Mouse (Mus musculus) CH12.LX (cell line): Measurements from ENCODE around the gene Cryzl1. TPM values are rescaled to one million over a fixed set of nuclear protein-coding genes. Genes with fewer than 3 reads are reported as not detected.

Experiments used
- DNase-seq: peaks from one replicate; pipeline ENCODE4 v3.0.0-alpha.2; 2013; ENCODE audit errors: extremely low read depth
- H3K27ac ChIP-seq: 2 replicates; pipeline ENCODE4 v1.5.1; 2012; ENCODE audit warnings: low read depth, mild to moderate bottlenecking, control low read depth, moderate library complexity; ENCODE audit not compliant: insufficient read depth
- H3K27me3 ChIP-seq: replicated peaks from 2 replicates; pipeline ENCODE3; 2012; ENCODE audit warnings: inconsistent platforms
- H3K36me3 ChIP-seq, 2 experiments: replicated peaks in 1 of 2; 2 replicates each; pipeline versions ENCODE3 to v1.6.1; 2012; ENCODE audit warnings: inconsistent platforms in 1 of 2, low read length in 1 of 2, mild to moderate bottlenecking in 1 of 2, mixed read lengths in 1 of 2, moderate library complexity in 1 of 2; ENCODE audit not compliant: control insufficient read depth in 1 of 2, insufficient read depth in 1 of 2
- H3K4me1 ChIP-seq, 2 experiments: 2 replicates each; pipeline ENCODE4 v1.6.1; 2012; ENCODE audit warnings: inconsistent platforms in 1 of 2, moderate library complexity in 1 of 2; ENCODE audit not compliant: insufficient read depth in 2 of 2, control insufficient read depth in 1 of 2
- H3K4me2 ChIP-seq: 2 replicates; pipeline ENCODE4 v1.6.1; 2012; ENCODE audit warnings: low read depth, mild to moderate bottlenecking, control low read depth; ENCODE audit not compliant: poor library complexity, insufficient read depth, severe bottlenecking
- H3K4me3 ChIP-seq, 3 experiments: fragments of 150-350 bp in 1 of 3; sonication (generic) in 1 of 3; replicated peaks in 1 of 3; 2 replicates each; pipeline versions ENCODE3 to v1.5.1; 2011 to 2012; ENCODE audit warnings: low read depth in 2 of 3, low read length in 2 of 3, mild to moderate bottlenecking in 2 of 3, moderate library complexity in 2 of 3, control low read depth in 1 of 3, improper control_type of control experiment in 1 of 3, inconsistent platforms in 1 of 3, mixed read lengths in 1 of 3; ENCODE audit not compliant: poor library complexity in 1 of 3
- H3K79me2 ChIP-seq: replicated peaks from 2 replicates; pipeline ENCODE4 v1.6.1; 2012; ENCODE audit warnings: mild to moderate bottlenecking, moderate library complexity; ENCODE audit not compliant: control insufficient read depth, poor library complexity, insufficient read depth, severe bottlenecking; ENCODE audit errors: extremely low read depth
- H3K9ac ChIP-seq: 2 replicates; pipeline ENCODE4 v1.6.1; 2012; ENCODE audit warnings: low read depth, mild to moderate bottlenecking, control low read depth, moderate library complexity; ENCODE audit not compliant: insufficient read depth
- H3K9me3 ChIP-seq: replicated peaks from 2 replicates; pipeline ENCODE3; 2012; ENCODE audit warnings: low read length, inconsistent platforms, mixed read lengths
- BHLHE40 ChIP-seq: IDR thresholded peaks from 2 replicates; pipeline ENCODE4 v1.6.1; 2011; ENCODE audit warnings: mild to moderate bottlenecking, low read depth, low read length, improper control_type of control experiment
- CHD1 ChIP-seq: IDR thresholded peaks from 2 replicates; pipeline ENCODE4 v1.6.1; 2012; ENCODE audit warnings: low read depth, low read length, improper control_type of control experiment, inconsistent platforms
- CHD2 ChIP-seq: IDR thresholded peaks from 2 replicates; pipeline ENCODE4 v1.6.1; 2011; ENCODE audit warnings: low read length, improper control_type of control experiment
- CTCF ChIP-seq, 2 experiments: IDR thresholded peaks in 1 of 2; conservative IDR thresholded peaks in 1 of 2; 2 replicates each; pipeline ENCODE4 v1.5.1; 2011 to 2012; ENCODE audit warnings: low read depth in 2 of 2, low read length in 2 of 2, improper control_type of control experiment in 1 of 2, inconsistent platforms in 1 of 2, mild to moderate bottlenecking in 1 of 2, moderate library complexity in 1 of 2
- E2F4 ChIP-seq: IDR thresholded peaks from 2 replicates; pipeline ENCODE4 v1.6.1; 2011; ENCODE audit warnings: low read depth, low read length, improper control_type of control experiment; ENCODE audit not compliant: insufficient replicate concordance
- ELF1 ChIP-seq: IDR thresholded peaks from 2 replicates; pipeline ENCODE4 v1.6.1; 2014; ENCODE audit warnings: low read depth, mild to moderate bottlenecking, inconsistent platforms, low read length, improper control_type of control experiment
- EP300 ChIP-seq: IDR thresholded peaks from 2 replicates; pipeline ENCODE4 v1.6.1; 2011; ENCODE audit warnings: low read length, improper control_type of control experiment
- ETS1 ChIP-seq: conservative IDR thresholded peaks from 2 replicates; pipeline ENCODE4 v1.6.1; 2012; ENCODE audit warnings: low read depth, mild to moderate bottlenecking, inconsistent platforms, low read length, improper control_type of control experiment, moderate library complexity
- GABPA ChIP-seq: IDR thresholded peaks from 2 replicates; pipeline ENCODE4 v1.6.1; 2012; ENCODE audit warnings: low read depth, low read length, improper control_type of control experiment, inconsistent platforms; ENCODE audit not compliant: insufficient replicate concordance
- HCFC1 ChIP-seq: IDR thresholded peaks from 2 replicates; pipeline ENCODE4 v1.6.1; 2012; ENCODE audit warnings: low read depth, mild to moderate bottlenecking, inconsistent platforms, low read length, improper control_type of control experiment
- IRF4 ChIP-seq: IDR thresholded peaks from 2 replicates; pipeline ENCODE4 v1.6.1; 2014; ENCODE audit warnings: low read depth, mild to moderate bottlenecking, inconsistent platforms, low read length, improper control_type of control experiment
- JUN ChIP-seq: IDR thresholded peaks from 2 replicates; pipeline ENCODE4 v1.6.1; 2011; ENCODE audit warnings: low read depth, mild to moderate bottlenecking, low read length, improper control_type of control experiment, moderate library complexity; ENCODE audit not compliant: insufficient read depth
- JUND ChIP-seq: conservative IDR thresholded peaks from 2 replicates; pipeline ENCODE4 v1.6.1; 2011; ENCODE audit warnings: low read depth, low read length, improper control_type of control experiment
- KAT2A ChIP-seq: IDR thresholded peaks from 2 replicates; pipeline ENCODE4 v1.6.1; 2012; ENCODE audit warnings: low read length, improper control_type of control experiment, inconsistent platforms; ENCODE audit not compliant: insufficient replicate concordance
- MAFK ChIP-seq: IDR thresholded peaks from 2 replicates; pipeline ENCODE4 v1.6.1; 2011; ENCODE audit warnings: low read length, improper control_type of control experiment; ENCODE audit not compliant: insufficient replicate concordance
- MAX ChIP-seq: IDR thresholded peaks from 2 replicates; pipeline ENCODE4 v1.6.1; 2011; ENCODE audit warnings: low read length, improper control_type of control experiment
- MAZ ChIP-seq: IDR thresholded peaks from 2 replicates; pipeline ENCODE4 v1.6.1; 2012; ENCODE audit warnings: low read depth, mild to moderate bottlenecking, inconsistent platforms, low read length, improper control_type of control experiment, moderate library complexity
- MEF2A ChIP-seq: IDR thresholded peaks from 2 replicates; pipeline ENCODE4 v1.6.1; 2014; ENCODE audit warnings: low read depth, mild to moderate bottlenecking, inconsistent platforms, low read length, improper control_type of control experiment, borderline replicate concordance
- MXI1 ChIP-seq: IDR thresholded peaks from 2 replicates; pipeline ENCODE4 v1.6.1; 2011; ENCODE audit warnings: mild to moderate bottlenecking, low read depth, low read length, improper control_type of control experiment
- MYC ChIP-seq: IDR thresholded peaks from 2 replicates; pipeline ENCODE4 v1.6.1; 2011; ENCODE audit warnings: low read depth, mild to moderate bottlenecking, improper control_type of control experiment, low read length
- NELFE ChIP-seq: IDR thresholded peaks from 2 replicates; pipeline ENCODE4 v1.6.1; 2011; ENCODE audit warnings: low read depth, low read length, improper control_type of control experiment
- NRF1 ChIP-seq: IDR thresholded peaks from 2 replicates; pipeline ENCODE4 v1.6.1; 2014; ENCODE audit warnings: low read depth, mild to moderate bottlenecking, inconsistent platforms, low read length, improper control_type of control experiment, moderate library complexity
- PAX5 ChIP-seq: IDR thresholded peaks from 2 replicates; pipeline ENCODE4 v1.6.1; 2012; ENCODE audit warnings: low read length, inconsistent platforms, mixed read lengths
- POLR2A ChIP-seq: IDR thresholded peaks from 2 replicates; pipeline ENCODE4 v1.6.1; 2011; ENCODE audit warnings: low read depth, mild to moderate bottlenecking, improper control_type of control experiment, low read length
- POLR2AphosphoS2 ChIP-seq: IDR thresholded peaks from 2 replicates; pipeline ENCODE4 v1.6.1; 2011; ENCODE audit warnings: low read depth, low read length, improper control_type of control experiment
- RAD21 ChIP-seq: IDR thresholded peaks from 2 replicates; pipeline ENCODE4 v1.6.1; 2011; ENCODE audit warnings: low read depth, mild to moderate bottlenecking, low read length, improper control_type of control experiment, moderate library complexity
- RCOR1 ChIP-seq: conservative IDR thresholded peaks from 2 replicates; pipeline ENCODE4 v1.6.1; 2012; ENCODE audit warnings: low read depth, mild to moderate bottlenecking, inconsistent platforms, low read length, improper control_type of control experiment
- SIN3A ChIP-seq: IDR thresholded peaks from 2 replicates; pipeline ENCODE4 v1.6.1; 2012; ENCODE audit warnings: low read length, improper control_type of control experiment, inconsistent platforms
- SMC3 ChIP-seq: IDR thresholded peaks from 2 replicates; pipeline ENCODE4 v1.6.1; 2011; ENCODE audit warnings: low read depth, low read length, improper control_type of control experiment
- TBP ChIP-seq: conservative IDR thresholded peaks from 2 replicates; pipeline ENCODE4 v1.6.1; 2011; ENCODE audit warnings: low read depth, low read length, improper control_type of control experiment
- TCF12 ChIP-seq: IDR thresholded peaks from 2 replicates; pipeline ENCODE4 v1.6.1; 2014; ENCODE audit warnings: low read depth, mild to moderate bottlenecking, inconsistent platforms, low read length, improper control_type of control experiment
- UBTF ChIP-seq: IDR thresholded peaks from 2 replicates; pipeline ENCODE4 v1.6.1; 2012; ENCODE audit warnings: low read depth, mild to moderate bottlenecking, inconsistent platforms, low read length, improper control_type of control experiment, moderate library complexity
- USF1 ChIP-seq: IDR thresholded peaks from 2 replicates; pipeline ENCODE4 v1.6.1; 2014; ENCODE audit warnings: low read depth, mild to moderate bottlenecking, inconsistent platforms, low read length, improper control_type of control experiment
- USF2 ChIP-seq: conservative IDR thresholded peaks from 2 replicates; pipeline ENCODE4 v1.6.1; 2011; ENCODE audit warnings: low read depth, low read length, improper control_type of control experiment
- ZC3H11A ChIP-seq: IDR thresholded peaks from 2 replicates; pipeline ENCODE4 v1.6.1; 2012; ENCODE audit warnings: low read depth, mild to moderate bottlenecking, inconsistent platforms, low read length, improper control_type of control experiment
- ZKSCAN1 ChIP-seq: IDR thresholded peaks from 2 replicates; pipeline ENCODE4 v1.6.1; 2012; ENCODE audit warnings: low read depth, inconsistent platforms, low read length, improper control_type of control experiment, borderline replicate concordance
- ZMIZ1 ChIP-seq: IDR thresholded peaks from 2 replicates; pipeline ENCODE4 v1.6.1; 2012; ENCODE audit warnings: low read depth, mild to moderate bottlenecking, inconsistent platforms, low read length, improper control_type of control experiment
- ZNF384 ChIP-seq: IDR thresholded peaks from 2 replicates; pipeline ENCODE4 v1.6.1; 2012; ENCODE audit warnings: low read depth, low read length, improper control_type of control experiment, inconsistent platforms
- dilution Hi-C: fragments of 300-500 bp; cut with MboI; formaldehyde crosslinking; loops from 2 replicates; pipeline ENCODE4 v1.14.3; 2020; ENCODE audit warnings: low sequenced_read_pairs; ENCODE audit not compliant: extremely low pct_unique_long_range_greater_than_20kb, extremely low pct_ligation_motif_present
- in situ Hi-C: fragments of 300-500 bp; cut with MboI; formaldehyde crosslinking; loops from 3 replicates; pipeline ENCODE4 v1.14.3; 2019; ENCODE audit warnings: low sequenced_read_pairs, low pct_ligation_motif_present, low pct_unique_long_range_greater_than_20kb, mixed read lengths
- polyA plus RNA-seq: library from polyadenylated mRNA; unstranded; fragments of >175 nt; gene quantifications from 2 replicates; pipeline ENCODE4 v1.2.1, GENCODE M21; 2012; ENCODE audit warnings: low read depth; ENCODE audit not compliant: insufficient read length
- total RNA-seq, 2 experiments: library from RNA; depleted of rRNA; stranded (reverse); fragments of 300-350 nt in 1 of 2; fragments of >200 nt in 1 of 2; gene quantifications; 2 replicates each; pipeline ENCODE4 v1.2.3; 2012 to 2014

Cryzl1 gene
- total and polyA plus RNA-seq, 3 experiments = 105 to 115 (median 111) TPM

DNA sequence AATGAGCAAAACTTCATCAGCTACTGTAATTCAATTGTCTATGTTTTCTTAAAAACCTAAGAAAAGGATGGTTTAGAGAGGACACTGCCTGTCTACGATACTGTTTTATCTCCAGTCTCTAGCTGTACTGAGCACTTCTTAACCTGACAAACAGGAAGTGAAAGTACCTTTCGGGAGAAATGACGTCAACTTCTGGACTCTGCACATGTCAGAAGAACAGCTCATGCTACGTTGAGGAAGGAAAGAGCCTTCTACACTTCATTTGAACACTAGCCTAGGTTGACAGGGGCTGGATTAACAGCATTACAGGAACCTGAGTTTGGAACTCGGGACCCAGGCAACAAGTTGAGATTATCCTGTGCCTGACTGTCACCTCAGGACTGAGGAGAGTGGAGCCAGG is 43.2 kb downstream of the Cryzl1 start:
- Histone ChIP-seq H3K79me2 (peaks cover 33% of the 10 kb centered on the region), H3K27me3 (no peaks in the 10 kb centered on the region), H3K4me1 (peaks cover 10 to 47% of the 10 kb centered on the region in 2 experiments), H3K4me2 (peak overlapping the region; percentile 75), H3K36me3 (peaks cover 43 to 66% of the 10 kb centered on the region in 2 experiments), H3K27ac (peak overlapping the region; percentile 64), H3K4me3 (no peak overlapping the region), H3K9ac (peak overlapping the region; percentile 42; the same call in 1 of the 2 replicates), H3K9me3 (no peaks in the 10 kb centered on the region)
- dilution Hi-C loops (no loop called here), in situ Hi-C loops (no loop called here)
- peak; percentile 97 for DNase-seq
- TF ChIP-seq MAFK (no peak), SMC3 (no peak), SIN3A (no peak; the same call in 1 of the 2 replicates), IRF4 (peak; percentile 100), E2F4 (no peak), NELFE (no peak), MAX (no peak), POLR2A (peak; percentile 60), KAT2A (no peak), MYC (peak; percentile 100), UBTF (no peak), CHD1 (no peak), HCFC1 (no peak), POLR2AphosphoS2 (peak; percentile 72; the same call in 1 of the 2 replicates), CTCF (conservative IDR thresholded peaks at IDR 0.05 in 1 of 2, IDR thresholded peaks at IDR 0.05 in 1 of 2; ENCODE audit: low read depth in 2 of 2, low read length in 2 of 2) (no peak), GABPA (no peak), NRF1 (no peak; the same call in 1 of the 2 replicates), USF1 (no peak), ZMIZ1 (no peak; the same call in 1 of the 2 replicates), EP300 (no peak), MEF2A (no peak), USF2 (no peak), JUND (peak; percentile 100), RCOR1 (no peak), MAZ (no peak), CHD2 (peak; percentile 24; the same call in 1 of the 2 replicates), ETS1 (peak; percentile 92), ELF1 (no peak), ZC3H11A (no peak), TCF12 (no peak), TBP (peak; percentile 82; the same call in 1 of the 2 replicates), JUN (peak; percentile 100), RAD21 (no peak), BHLHE40 (peak; percentile 97), MXI1 (no peak; the same call in 1 of the 2 replicates), ZNF384 (no peak), ZKSCAN1 (no peak), PAX5 (no peak)
